Mouse (Mus musculus) mouse trophoblast stem cell (cell line): ENCODE data around the gene S1pr4.

Source experiments
- in situ Hi-C, 2 experiments: fragments of 300-500 bp; cut with MseI, MboI; formaldehyde crosslinking; loops; 2 replicates in 1 of 2; 3 replicates in 1 of 2; pipeline ENCODE4 v1.15.1; 2025

Gene S1pr4

GRCm38 (mm10) chr10:81466066-81466465, 33.9 kb downstream of the S1pr4 start:
- in situ Hi-C loops = no loop called here

- in situ Hi-C loops = no loop called here
Observed at GRCm38 (mm10) chr10:81465265-81465645, 34.7 kb downstream of the S1pr4 start.

GRCm38 (mm10) chr10:81464405-81465264, 35.3 kb downstream of the S1pr4 start:
- in situ Hi-C loops = no loop called here

GRCm38 (mm10) chr10:81463531-81463930, 36.4 kb downstream of the S1pr4 start:
- in situ Hi-C loops = no loop called here

- in situ Hi-C loops = no loop called here
Observed at GRCm38 (mm10) chr10:81462917-81463316, 37.0 kb downstream of the S1pr4 start.

GRCm38 (mm10) chr10:81462415-81462804, 37.5 kb downstream of the S1pr4 start:
- in situ Hi-C loops = no loop called here

- in situ Hi-C loops = no loop called here
Observed at GRCm38 (mm10) chr10:81461673-81462414, 38.1 kb downstream of the S1pr4 start.

- in situ Hi-C loops = no loop called here
Observed at GRCm38 (mm10) chr10:81460951-81461350, 39.0 kb downstream of the S1pr4 start.

GRCm38 (mm10) chr10:81460471-81460870, 39.5 kb downstream of the S1pr4 start:
- in situ Hi-C loops = no loop called here

- in situ Hi-C loops = no loop called here
Observed at GRCm38 (mm10) chr10:81459399-81459798, 40.5 kb downstream of the S1pr4 start.

GRCm38 (mm10) chr10:81458267-81458666, 41.7 kb downstream of the S1pr4 start:
- in situ Hi-C loops = no loop called here

GRCm38 (mm10) chr10:81457624-81458023, 42.3 kb downstream of the S1pr4 start:
- in situ Hi-C loops = no loop called here

GRCm38 (mm10) chr10:81456983-81457563, 42.9 kb downstream of the S1pr4 start:
- in situ Hi-C loops = no loop called here

GRCm38 (mm10) chr10:81455181-81455895, 44.6 kb downstream of the S1pr4 start, which contains the start of gene Nfic:
TSS of gene Nfic (minus strand) at chr10:81455635.
- in situ Hi-C loops = no loop called here

- in situ Hi-C loops = loop anchor here (5.0 kb wide), 1 partner anchor 62 kb away; the partner anchor contains the start of gene Smim24 (in 2 of the 2)
Observed at GRCm38 (mm10) chr10:81454106-81454505, 45.8 kb downstream of the S1pr4 start.

GRCm38 (mm10) chr10:81452947-81453288, 47.0 kb downstream of the S1pr4 start:
- in situ Hi-C loops = loop anchor here (5.0 kb wide), 1 partner anchor 61 kb away; the partner anchor contains the start of gene Smim24 (in 2 of the 2)

GRCm38 (mm10) chr10:81452237-81452946, 47.5 kb downstream of the S1pr4 start:
- in situ Hi-C loops = loop anchor here (5.0 kb wide), 1 partner anchor 60 kb away; the partner anchor contains the start of gene Smim24 (in 2 of the 2)

- in situ Hi-C loops = loop anchor here (5.0 kb wide), 1 partner anchor 59 kb away; the partner anchor contains the start of gene Smim24 (in 2 of the 2)
Observed at GRCm38 (mm10) chr10:81451365-81451745, 48.6 kb downstream of the S1pr4 start.

GRCm38 (mm10) chr10:81450641-81451364, 49.1 kb downstream of the S1pr4 start:
- in situ Hi-C loops = loop anchor here (5.0 kb wide), 1 partner anchor 59 kb away; the partner anchor contains the start of gene Smim24 (in 2 of the 2)

GRCm38 (mm10) chr10:81450140-81450539, 49.8 kb downstream of the S1pr4 start:
- in situ Hi-C loops = loop anchor here (5.0 kb wide), 1 partner anchor 58 kb away; the partner anchor contains the start of gene Smim24 (in 2 of the 2)
